Mouse (Mus musculus) adrenal gland, postnatal 14 days (tissue): Measurements from ENCODE around the gene Fancc. TPM values are rescaled to one million over a fixed set of nuclear protein-coding genes. Genes with fewer than 3 reads are reported as not detected.
"Not testable (repeated sequence)": the region's sequence is repeated elsewhere in the genome, so short reads cannot be mapped to it uniquely, and the experiment has no call there.

Source experiments
- DNase-seq: peaks from one replicate; pipeline ENCODE4 v3.0.0; 2021; ENCODE audit warnings: mixed read lengths
- total RNA-seq: library from RNA; stranded (reverse); gene quantifications from 2 replicates; pipeline ENCODE4 v1.2.3, GENCODE M21; 2021

Fancc gene
- total RNA-seq, 1 experiment from 2014 or later = 8.9 TPM

DNA sequence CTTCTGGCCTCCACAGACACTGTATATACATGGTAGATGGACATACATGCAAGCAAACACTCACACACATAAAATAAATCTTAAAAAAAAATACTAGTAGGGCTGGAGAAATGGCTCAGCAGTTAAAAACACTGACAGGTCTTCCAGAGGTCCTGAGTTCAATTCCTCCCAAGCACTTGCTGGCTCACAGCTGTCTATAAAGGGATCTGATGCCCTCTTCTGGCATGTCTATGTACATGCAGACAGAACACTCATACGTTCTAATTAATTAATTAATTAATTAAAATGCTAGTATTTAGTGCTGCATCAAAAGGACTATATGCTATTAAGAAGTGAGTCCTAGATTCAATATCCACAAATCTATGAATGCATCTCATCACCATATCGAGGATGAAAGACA, 78.9 kb downstream of the Fancc start:
- no peak for DNase-seq

DNA sequence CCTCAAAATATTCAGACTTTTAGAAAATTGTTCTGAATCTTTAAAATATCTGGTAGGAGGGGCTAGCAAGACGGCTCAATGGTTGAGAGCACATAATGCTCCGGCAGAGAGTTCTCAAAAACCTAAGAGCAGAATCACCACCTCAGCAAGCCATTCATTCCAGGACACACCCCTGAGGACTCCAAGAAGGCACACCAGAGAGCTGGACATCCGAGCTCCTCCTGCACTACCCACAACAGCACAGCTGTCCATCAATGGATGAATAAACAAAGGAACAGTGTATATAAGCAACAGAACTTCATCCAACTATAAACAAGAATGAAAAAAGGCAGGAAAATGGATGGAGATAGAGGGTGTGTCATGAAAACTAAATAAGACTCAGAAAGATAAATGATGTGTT, 80.3 kb downstream of the Fancc start:
- DNase-seq = no peak

DNA sequence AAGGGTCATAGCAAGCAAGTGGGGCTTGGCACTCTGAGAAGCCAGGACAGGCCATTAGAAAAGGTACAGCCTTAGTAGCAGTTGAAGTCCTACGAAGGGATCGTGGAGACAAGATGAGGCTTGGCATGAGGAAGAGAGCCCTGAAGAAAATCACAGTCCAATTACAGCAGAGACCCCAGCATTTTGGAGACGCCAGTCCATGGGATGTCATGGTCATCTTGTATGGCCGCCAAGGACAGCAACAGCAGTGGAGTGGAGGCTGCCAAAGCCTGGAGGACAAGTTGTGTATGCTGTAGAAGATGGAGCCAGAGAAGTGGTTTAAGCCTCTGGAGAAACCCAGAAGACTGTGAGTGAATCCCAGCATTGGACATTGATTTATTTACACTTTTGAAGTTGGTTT, 84.4 kb downstream of the Fancc start:
- DNase-seq = no peak

DNA sequence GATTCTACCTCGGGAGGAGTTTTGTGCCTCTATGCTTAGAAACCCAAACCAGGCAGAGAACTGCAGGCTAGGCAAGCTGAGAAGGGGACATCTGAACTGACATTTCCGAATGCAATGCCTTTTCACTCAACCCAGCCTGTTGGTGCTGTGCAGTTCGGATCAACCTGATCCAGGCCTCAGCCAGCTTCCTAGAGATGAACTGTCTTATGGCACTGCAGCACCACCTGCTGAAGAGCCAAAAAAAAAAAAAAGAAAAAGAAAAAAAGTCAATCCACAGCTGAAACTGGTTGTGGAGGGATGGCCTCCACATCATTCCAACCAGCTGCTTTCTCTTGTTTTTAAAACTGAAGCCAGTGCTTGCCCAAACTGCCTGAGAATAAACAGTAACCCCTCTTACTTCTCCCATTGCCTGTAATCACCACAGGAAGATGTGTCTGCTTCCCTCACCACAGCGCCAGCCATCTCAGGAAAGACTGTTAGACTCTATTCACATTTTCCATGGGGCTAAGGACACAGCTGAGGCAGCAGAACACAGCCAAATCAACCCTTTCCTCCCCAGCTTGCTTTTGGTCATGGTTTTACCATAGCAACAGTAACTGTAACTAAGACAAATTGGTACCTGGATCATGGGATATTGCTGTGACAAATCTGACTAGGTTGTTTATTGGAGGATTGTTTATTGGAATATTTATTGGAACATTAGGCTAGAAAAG, 85.6 kb downstream of the Fancc start:
- DNase-seq = no peak

DNA sequence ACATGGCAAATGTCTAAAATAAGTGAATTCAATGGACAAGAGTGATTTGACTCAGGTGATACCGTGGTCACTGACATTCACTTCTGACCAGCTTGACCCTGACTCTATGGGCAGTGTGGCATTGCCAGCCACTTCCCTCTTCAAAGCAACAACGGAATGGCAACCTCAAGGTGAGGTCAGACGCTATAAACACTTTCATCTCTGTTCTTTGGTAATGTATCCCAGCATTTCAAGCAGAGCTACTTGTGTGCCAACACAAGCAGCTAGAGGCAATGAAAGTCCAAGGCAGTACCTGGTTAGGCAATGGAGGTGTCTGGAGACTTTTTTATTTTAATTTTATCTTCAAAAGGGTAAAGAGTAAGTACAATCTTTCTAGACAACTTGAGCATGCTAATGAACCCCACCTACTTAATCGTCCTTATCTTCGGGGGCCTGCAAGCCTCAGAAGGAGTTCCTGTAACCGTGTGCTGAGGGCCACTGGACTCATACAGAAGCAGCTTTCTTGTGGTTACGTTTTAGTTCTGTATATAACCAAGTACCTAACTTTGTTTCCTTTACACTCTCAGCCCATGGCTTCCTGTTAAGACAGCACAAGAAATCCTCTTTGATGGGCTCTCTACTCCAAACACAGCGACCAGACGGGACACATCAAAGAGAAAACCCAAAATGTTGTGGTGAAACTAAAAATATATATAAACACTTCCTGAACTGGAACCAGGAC, 86.3 kb downstream of the Fancc start:
- DNase-seq = no peak

DNA sequence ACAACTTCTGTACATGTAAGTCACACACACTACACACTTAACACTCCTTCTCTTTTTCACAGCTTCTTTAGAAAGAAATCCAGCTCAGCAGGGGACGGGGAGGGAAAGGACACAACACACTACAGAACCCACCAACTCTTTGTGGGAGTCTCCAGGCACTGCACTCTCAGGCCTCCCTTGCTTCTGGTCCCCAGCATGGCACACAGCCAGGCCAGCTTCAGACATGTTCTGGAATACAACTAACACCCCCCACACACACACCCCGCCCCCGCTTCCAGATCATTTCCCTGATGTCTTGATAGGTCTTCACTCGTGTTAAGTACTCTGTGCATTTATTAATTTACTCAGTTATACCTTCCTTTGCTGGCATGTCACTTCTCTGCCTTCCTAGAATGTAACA, 91.9 kb downstream of the Fancc start:
- no peak for DNase-seq

DNA sequence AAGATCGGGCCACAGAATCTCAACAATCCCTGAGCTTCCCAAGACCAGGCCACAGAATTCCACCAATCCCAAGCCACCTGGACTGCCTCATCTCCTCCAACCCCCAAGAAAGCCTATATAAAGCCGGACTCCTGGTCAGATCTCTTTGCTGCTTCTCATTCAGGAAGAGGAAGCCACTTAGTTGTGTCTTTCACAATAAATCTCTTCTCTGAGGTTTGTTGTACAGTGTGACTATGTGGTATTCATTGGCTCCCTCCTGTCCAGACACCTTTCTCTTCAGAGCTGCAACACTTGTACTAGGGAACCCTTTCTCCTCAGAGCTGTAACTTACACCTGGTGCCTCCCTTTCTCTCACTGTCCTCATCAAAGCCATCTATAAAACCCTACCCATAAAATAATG, 92.4 kb downstream of the Fancc start:
- DNase-seq = no peak

DNA sequence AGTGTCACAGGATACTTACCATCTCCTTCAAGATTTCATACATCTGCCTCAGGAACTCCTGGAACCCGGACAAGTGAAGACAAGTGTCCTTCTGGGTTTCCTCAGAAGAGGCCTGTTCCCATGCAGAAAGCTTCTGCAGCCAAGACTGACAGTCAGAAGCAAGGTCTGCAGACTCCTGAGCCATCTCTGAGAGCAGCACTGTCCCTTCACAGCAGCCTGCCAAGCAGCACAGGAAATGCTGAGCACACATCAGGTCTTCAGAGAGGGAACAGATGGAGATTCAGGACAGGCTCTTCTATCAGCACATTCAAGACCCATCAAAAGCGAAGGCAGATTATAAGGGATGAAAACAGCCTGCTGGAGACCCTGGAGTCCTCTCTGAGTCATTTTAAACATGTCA, 94.3 kb downstream of the Fancc start:
- no peak for DNase-seq

DNA sequence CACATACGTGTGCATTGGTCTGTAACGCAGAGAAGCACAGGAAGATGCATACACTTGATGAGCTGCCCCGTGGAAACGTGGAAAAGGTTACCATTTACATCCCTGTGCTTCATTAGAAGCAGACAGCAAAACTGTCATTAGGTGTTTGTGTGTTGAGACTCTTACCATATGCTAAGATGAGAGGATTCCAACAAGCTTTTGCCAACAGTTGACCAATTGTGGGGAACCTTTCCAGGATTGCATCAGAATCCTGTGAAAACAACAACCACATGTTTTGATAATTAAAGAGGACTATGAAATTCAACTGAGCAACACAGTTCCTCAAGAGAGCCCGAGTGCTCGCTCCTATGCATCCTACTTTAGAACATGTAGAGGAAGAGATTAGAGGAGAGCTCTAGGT, 97.0 kb downstream of the Fancc start:
- no peak for DNase-seq

DNA sequence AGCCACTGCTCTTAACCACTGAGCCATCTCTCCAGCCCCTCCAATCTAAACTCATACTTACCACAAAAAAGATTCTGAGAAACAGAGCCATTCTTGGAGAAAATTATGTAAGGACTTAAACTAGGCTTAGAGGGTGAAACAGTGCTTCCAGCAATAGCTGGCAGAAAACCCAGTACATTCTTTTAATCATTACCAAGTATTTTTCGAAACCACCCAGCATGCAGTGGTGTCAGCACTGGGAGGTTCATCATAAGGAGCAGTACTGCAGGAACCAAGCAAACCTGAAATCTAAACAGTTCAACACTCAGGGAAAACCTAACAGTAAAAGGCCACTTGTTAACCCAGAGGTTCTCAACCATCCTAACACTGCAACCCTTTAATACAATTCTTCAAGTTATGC, 99.7 kb downstream of the Fancc start:
- peak; percentile 9 for DNase-seq

DNA sequence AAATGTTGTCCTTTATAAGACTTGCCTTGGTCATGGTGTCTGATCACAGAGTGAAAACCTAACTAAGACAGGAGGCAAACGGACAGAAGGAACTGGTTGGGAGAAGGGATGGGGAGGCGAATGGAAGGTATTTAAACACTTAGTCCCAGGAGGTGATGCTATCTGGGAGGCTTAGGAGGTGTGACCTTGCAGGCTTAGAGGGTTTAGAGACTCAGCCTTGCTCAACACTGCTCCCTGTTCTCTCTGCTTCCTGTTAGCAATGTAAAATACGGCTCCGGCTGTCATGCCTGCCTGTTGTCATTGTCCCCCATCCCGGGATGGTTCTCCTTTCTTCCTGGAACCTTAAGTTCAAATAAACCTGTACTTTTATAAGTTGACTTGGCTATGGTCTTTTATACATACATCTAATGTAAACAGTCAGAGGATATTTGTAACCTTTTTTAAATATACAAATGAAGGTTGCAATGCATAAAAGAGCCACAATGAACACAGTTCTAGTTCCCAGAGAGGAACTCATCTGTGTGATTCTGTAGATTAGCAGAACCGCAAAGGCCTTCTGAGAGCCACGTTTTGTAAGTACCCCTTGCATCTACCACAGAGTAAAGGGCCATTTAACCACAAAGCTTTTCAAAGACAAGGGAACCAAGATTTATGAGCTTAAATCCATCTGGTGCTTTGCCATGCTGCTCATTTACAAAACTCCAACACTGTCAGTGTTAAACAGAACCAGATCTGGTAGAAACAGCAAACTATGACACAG, 102.6 kb downstream of the Fancc start:
- no peak for DNase-seq

DNA sequence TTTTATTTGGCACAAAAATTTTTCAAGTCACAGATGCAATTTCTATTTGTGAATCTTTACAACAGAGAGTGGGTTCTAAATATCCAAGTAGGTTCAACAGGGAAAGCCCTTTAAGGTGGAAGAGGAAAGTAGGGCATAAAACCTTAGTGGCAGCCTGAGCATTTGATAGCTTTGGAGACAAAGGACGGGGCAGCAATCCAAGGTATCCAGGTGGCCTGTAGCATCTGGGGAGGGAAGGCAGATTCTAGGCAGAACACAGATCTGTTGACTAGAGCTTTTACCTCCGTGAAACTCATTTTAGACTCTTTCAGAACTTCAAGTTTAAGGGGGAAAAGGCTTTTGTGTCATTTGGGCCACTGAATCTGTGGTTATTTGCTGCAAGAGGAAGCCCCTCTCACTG, 111.8 kb downstream of the Fancc start:
- no peak for DNase-seq

DNA sequence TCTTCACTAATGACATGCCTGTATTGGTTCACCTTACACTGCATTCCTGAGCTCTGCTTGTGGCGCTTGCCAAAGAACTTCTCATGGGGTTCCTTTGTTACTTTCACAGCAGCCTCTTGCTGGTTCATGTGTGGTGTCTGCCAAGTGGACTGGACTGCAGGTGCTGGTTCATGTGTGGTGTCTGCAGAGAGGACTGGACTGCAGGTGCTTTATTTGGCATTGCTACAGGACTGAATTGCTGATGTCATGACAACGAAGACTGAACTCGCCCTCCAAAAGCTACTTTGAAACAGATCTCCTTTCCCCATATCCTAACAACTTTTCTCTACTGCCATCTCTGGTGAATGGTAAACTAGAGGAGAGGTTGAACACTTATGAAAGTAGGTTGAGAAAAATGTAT, 112.3 kb downstream of the Fancc start:
- no peak for DNase-seq

DNA sequence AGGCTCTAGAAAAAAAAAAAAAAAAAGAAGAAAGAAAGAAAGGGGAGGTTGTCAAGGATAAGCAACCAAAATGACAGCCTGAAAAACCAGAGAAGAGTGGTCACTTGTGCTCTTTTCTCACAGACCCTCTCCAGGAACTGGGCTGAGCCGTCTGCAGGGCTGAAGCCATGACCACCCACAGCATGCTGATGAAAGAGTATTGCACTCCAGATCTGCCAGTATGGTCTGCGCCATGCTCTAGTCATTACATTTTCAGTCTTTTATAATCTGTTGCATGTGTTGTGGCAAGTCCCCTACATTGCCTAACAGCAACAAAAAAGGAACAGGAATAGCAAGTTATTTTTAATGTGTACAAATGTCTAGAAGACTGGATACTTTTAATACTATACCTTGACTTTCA, 114.9 kb downstream of the Fancc start:
- no peak for DNase-seq

DNA sequence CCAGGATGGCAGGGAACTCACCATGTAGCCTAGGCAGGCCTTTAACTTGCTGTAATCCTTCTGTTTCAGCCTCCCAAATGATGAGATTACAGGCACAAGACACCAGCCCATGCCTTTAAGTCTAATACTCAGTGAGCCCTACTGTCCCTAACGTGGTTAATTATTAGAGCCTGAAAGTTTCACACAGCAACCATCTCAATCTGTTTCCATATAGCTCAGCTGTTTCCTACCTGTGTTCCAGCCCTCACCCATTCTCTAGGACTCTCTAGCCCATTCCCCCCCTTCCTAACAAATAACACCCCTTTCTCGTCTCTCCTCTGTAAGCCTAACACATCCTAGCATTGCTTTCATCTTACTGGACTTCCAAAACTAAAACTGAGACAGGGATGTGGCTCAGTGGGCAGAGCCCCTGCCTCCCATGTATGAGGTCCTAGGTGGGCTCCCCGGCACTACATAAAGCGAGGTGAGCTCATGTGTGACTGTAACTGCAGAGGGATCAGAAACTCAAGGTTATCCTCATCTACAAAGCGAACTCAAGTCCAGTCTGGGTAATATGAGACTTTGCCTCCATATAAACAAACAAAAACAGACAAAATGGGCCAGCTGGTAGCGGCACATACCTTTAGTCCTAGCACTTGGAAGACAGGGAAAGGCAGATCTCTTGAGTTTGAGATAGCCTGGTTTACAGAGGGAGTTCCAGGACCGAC, 123.5 kb downstream of the Fancc start:
- DNase-seq = no peak

DNA sequence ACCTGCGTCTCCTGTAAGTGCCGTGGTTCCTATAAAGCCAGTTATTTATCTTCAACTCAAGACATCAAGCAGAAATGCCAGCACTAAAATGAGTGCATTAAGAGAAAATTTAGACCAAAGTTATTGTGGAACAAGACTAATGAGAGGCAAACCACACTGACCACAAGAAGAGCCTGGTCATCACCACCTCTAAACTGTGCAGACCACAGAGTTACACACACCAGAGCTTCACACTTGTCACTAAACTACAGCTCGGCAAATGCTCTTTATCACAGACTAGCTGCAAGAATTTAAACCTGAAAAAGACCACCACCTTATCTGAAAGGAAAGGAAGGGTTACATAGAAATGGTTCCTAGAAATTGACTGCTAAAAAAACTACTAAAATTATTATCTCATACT, 135.3 kb downstream of the Fancc start:
- DNase-seq = no peak

DNA sequence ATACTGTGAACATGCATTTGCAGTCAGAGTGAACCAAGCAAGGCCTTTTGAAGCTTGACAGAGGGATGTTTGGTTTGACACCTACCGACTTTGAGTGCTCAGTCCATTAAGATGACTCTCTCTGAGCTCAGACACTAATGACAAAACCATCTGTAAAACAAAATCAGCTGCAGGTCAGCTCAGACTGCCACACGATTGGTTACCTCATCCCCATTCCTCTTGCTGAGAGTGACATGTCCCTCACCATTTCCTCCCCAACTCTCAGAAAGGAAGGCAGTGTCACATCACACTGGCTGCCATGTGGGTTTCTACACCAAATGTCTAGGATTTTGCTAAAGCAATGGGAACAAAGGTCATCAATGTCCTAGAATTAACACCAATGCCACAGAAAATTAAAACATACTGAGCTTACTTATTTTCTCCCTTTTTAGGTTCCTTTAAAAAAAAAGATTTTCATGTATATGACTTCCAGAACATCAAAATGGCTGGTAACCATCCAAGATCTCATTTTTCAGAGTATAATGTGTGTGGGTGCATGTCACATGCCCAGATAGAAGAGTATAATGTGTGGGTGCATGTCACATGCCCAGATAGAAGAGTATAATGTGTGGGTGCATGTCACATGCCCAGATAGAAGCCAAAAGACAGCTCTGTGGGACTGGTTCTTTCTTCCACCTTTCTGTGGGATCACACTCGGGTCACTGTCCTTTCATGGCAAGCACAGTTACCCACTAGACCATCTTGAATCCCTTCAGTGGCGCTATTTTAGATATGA, 136.8 kb downstream of the Fancc start:
- DNase-seq = no peak

DNA sequence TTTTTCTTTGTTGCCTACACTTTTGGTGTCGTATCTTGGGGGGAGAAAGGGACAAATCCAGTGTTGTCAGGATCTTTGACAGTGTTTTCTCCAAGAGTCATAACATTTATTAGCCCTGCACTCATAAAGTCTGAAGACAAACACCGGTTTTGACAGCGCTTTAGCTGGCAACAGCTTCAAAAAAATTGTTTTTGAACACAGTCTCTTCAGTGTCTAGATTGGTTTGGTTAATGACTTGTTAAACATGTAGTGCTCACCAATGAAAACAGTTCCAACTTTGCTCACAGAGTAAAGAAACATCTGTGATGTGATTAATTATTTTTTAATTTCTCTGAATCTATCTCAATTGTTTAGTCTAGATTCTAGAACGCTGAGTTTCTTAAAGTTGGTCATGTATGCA, 137.7 kb downstream of the Fancc start:
- no peak for DNase-seq

DNA sequence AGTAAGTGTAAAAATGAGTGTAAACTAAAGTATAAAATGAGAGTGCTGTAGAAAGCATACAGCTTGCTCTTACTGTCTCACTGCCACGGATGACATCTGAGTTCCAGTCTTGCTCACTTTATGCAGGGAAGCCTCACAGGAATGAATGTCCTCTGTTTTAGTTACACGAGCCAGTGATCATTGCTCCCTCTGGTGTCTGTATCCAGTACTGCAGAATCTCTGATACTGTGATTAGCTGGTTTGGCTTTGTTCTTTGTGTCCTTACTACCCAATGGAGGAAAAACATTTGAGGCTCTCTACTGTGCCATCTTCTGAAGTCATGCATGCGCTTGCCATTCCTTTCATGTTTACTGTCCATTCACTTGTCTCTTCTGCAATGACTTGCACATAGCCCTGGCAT, 140.5 kb downstream of the Fancc start:
- DNase-seq = peak; percentile 71

DNA sequence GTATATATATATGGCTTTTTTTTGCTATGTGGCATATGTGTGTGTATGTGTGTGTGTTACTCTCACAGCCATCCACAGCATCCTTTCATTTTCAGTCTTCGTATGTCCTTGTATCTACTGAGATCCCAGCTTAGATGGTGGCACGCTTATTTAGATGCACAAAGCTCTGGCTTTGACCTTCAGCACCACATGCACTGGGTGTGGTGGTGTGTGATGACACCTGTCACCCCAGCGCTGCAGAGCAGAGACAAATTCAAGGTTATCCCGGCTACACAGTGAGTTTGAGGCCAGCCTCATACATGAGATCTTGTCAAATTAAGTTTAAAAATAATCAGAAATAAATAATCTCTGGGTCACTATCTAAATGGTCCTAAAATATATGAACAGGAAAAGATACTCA, 141.0 kb downstream of the Fancc start:
- no peak for DNase-seq

DNA sequence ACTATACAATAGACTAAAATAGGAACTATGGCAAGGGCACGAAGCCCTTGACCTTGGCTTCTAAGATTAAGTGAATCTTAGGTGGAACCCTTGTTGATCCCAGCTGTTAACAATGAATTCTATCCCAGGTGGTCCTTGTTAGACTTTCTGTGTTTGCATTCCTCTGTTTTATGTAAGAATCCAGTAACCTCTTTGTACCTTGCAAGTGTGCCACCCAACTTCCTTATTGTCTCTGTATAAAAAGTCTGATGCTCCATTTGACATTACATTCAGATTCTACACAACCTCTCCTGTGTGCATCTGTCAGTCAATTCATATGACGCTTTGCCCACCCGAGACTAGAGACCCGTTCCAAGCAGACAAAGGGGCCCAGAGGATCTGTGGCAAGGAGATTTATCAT, 143.8 kb downstream of the Fancc start:
- DNase-seq = not testable (repeated sequence)

DNA sequence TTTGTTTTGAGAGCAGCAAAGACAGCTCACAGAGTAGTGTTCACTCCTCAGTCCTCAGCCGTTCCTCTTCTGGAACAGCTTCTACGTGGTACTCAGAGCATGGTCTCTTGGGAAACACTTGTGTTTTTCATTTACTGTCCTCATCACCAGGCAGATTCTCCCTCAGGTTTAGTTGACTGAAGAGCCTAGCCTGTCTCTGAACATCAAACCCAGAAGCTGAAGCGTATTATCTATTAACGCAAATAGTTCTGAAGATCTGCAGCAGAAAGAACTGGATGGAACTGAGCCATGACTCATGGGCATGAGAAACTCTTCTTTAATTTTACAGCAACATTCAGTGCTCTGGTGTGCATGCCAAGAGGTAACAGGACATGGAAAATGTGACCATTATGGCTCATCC, 147.0 kb downstream of the Fancc start:
- DNase-seq = no peak
